ENCODE assay signal across 9 mouse cellular contexts in genomic region chr11:58223751-58224150, GRCm38 (mm10). TPM values are rescaled to one million over a fixed set of nuclear protein-coding genes. Genes with fewer than 3 reads are reported as not detected.
DNase-seq lines count a peak whose midpoint lies in the region; ATAC-seq lines count a peak whose summit lies in the region.
"Had no signal": no experiment of that assay in that cellular context is flagged by ENCODE, and none has a peak within 500 bp of the region (broad histone marks: within the 10 kb centered on the region; RNA-seq: fewer than 3 reads in every experiment).

No protein-coding gene starts in this region.

- H3K27ac ChIP-seq in embryonic facial prominence, embryonic 14.5 days (replicated peaks; ENCODE audit: low read depth, low read length) = no peak overlapping the region; the same call in 1 of the 2 replicates
- H3K27ac ChIP-seq in embryonic facial prominence, embryonic 10.5 days (replicated peaks) = no peak overlapping the region

- no peaks in the 10 kb centered on the region for H3K4me1 ChIP-seq in embryonic facial prominence, embryonic 14.5 days (ENCODE audit: control insufficient read depth, insufficient read depth, low read length)
- peaks cover 9% of the 10 kb centered on the region for H3K4me1 ChIP-seq in embryonic facial prominence, embryonic 10.5 days

- no peak overlapping the region for H3K9ac ChIP-seq in embryonic facial prominence, embryonic 14.5 days (ENCODE audit: low read depth, low read length)

- DNase-seq in embryonic facial prominence, embryonic 14.5 days (ENCODE audit: low spot score) = peak; percentile 76
- no peak for DNase-seq in embryonic facial prominence, embryonic 10.5 days (ENCODE audit: low spot score)
- peak; percentile 15 for DNase-seq in urinary bladder, postnatal 14 days (ENCODE audit: low spot score)
- DNase-seq in urinary bladder, postnatal 36 days (ENCODE audit: low spot score in 2 of 2) = no peak
- DNase-seq in kidney, postnatal 25 days = peak; percentile 50 to 54
- DNase-seq in adrenal gland, postnatal 4 days (ENCODE audit: low spot score in 2 of 2) = no peak
- no peak for DNase-seq in testis, postnatal 10 days (ENCODE audit: low spot score)
- DNase-seq in frontal cortex, postnatal 25 days (ENCODE audit: low spot score in 2 of 2) = no peak
- DNase-seq: cerebellum, adult 9-11 months had no signal

- no peaks in the 10 kb centered on the region for H3K36me3 ChIP-seq in embryonic facial prominence, embryonic 14.5 days (ENCODE audit: control insufficient read depth, insufficient read depth, low read length)
- no peaks in the 10 kb centered on the region for H3K36me3 ChIP-seq in embryonic facial prominence, embryonic 10.5 days (replicated peaks)

- 0 out of 2 replicates have a peak, but pooled peaks have one; percentile 18 for ATAC-seq in embryonic facial prominence, embryonic 14.5 days (ENCODE audit: low read depth)

- H3K9me3 ChIP-seq in embryonic facial prominence, embryonic 14.5 days (ENCODE audit: control insufficient read depth, low read length) = no peaks in the 10 kb centered on the region
- H3K9me3 ChIP-seq in embryonic facial prominence, embryonic 10.5 days = no peaks in the 10 kb centered on the region

- 26% methylated on average over 4 of the region's 4 CpGs for WGBS in embryonic facial prominence, embryonic 14.5 days
- 56% methylated on average over 4 of the region's 4 CpGs for WGBS in embryonic facial prominence, embryonic 10.5 days

- no peaks in the 10 kb centered on the region for H3K27me3 ChIP-seq in embryonic facial prominence, embryonic 14.5 days (replicated peaks; ENCODE audit: control insufficient read depth, insufficient read depth, low read length)
- no peaks in the 10 kb centered on the region for H3K27me3 ChIP-seq in embryonic facial prominence, embryonic 10.5 days (replicated peaks; ENCODE audit: low read depth, poor library complexity, severe bottlenecking)

- H3K4me2 ChIP-seq in embryonic facial prominence, embryonic 14.5 days (ENCODE audit: low read depth, low read length) = no peak overlapping the region

- no peak overlapping the region for H3K4me3 ChIP-seq in embryonic facial prominence, embryonic 14.5 days (ENCODE audit: low read depth, low read length)
- no peak overlapping the region for H3K4me3 ChIP-seq in embryonic facial prominence, embryonic 10.5 days

RNA-seq across cellular contexts. Expression of gene Irgm2, which starts 24.3 kb away (rescaled TPM):
- polyA plus RNA-seq in embryonic facial prominence, embryonic 14.5 days (2014; fragmentation: Nextera tagmentation; extraction: Ambion mirVana) = 4.4 and 5.7 TPM in 2 replicates
- polyA plus RNA-seq in embryonic facial prominence, embryonic 10.5 days (2016; fragmentation: Nextera tagmentation; extraction: Ambion mirVana) = 0.54 and 0.58 TPM in 2 replicates
- total RNA-seq in adrenal gland, postnatal 4 days (2021) = 10 to 100 TPM; 10.7 to 14.4 TPM

RNA-seq across cellular contexts. Expression of gene Igtp, which starts 24.4 kb away (rescaled TPM):
- 10.5 and 16.7 TPM in 2 replicates for polyA plus RNA-seq in embryonic facial prominence, embryonic 14.5 days (2014; fragmentation: Nextera tagmentation; extraction: Ambion mirVana)
- polyA plus RNA-seq in embryonic facial prominence, embryonic 10.5 days (2016; fragmentation: Nextera tagmentation; extraction: Ambion mirVana) = 2.1 and 2.8 TPM in 2 replicates
- 10 to 100 TPM in 1 of 2 experiments, 1 to 10 TPM in 1; 9.8 to 15.3 TPM for total RNA-seq in adrenal gland, postnatal 4 days (2021)

RNA-seq across cellular contexts. Expression of gene 4930438A08Rik, which starts 50.8 kb away (rescaled TPM):
- 0.22 and 0.45 TPM in 2 replicates for polyA plus RNA-seq in embryonic facial prominence, embryonic 14.5 days (2014; fragmentation: Nextera tagmentation; extraction: Ambion mirVana)
- 0.06 TPM in 1 of 2 replicates, not detected in the other for polyA plus RNA-seq in embryonic facial prominence, embryonic 10.5 days (2016; fragmentation: Nextera tagmentation; extraction: Ambion mirVana)
- total RNA-seq in adrenal gland, postnatal 4 days (2021) = under 1 TPM; 0.28 to 0.85 TPM

RNA-seq across cellular contexts. Expression of gene Mrpl22, which starts 52.3 kb away (rescaled TPM):
- polyA plus RNA-seq in embryonic facial prominence, embryonic 14.5 days (2014; fragmentation: Nextera tagmentation; extraction: Ambion mirVana) = 112 and 113 TPM in 2 replicates
- polyA plus RNA-seq in embryonic facial prominence, embryonic 10.5 days (2016; fragmentation: Nextera tagmentation; extraction: Ambion mirVana) = 143 and 146 TPM in 2 replicates
- 10 to 100 TPM; 68.2 to 74.2 TPM for total RNA-seq in adrenal gland, postnatal 4 days (2021)

RNA-seq across cellular contexts. Expression of gene Gemin5, which starts 55.4 kb away (rescaled TPM):
- 18.3 and 19.6 TPM in 2 replicates for polyA plus RNA-seq in embryonic facial prominence, embryonic 14.5 days (2014; fragmentation: Nextera tagmentation; extraction: Ambion mirVana)
- polyA plus RNA-seq in embryonic facial prominence, embryonic 10.5 days (2016; fragmentation: Nextera tagmentation; extraction: Ambion mirVana) = 39.6 and 40.5 TPM in 2 replicates
- 10 to 100 TPM; 19.9 to 26.3 TPM for total RNA-seq in adrenal gland, postnatal 4 days (2021)

Comparison
In these comparisons a context has a peak if more than half of its experiments do, and no peak if none do; other contexts are left out.
1. DNase-seq: peak in embryonic facial prominence, embryonic 14.5 days (single experiment), urinary bladder, postnatal 14 days (single experiment) and kidney, postnatal 25 days (2 of 2); none in embryonic facial prominence, embryonic 10.5 days (single experiment), urinary bladder, postnatal 36 days (0 of 2), adrenal gland, postnatal 4 days (0 of 2), testis, postnatal 10 days (single experiment) and frontal cortex, postnatal 25 days (0 of 2).